Mouse (Mus musculus) thymus, postnatal 10 days (tissue): ENCODE results near the gene Clcn5.

Source experiments
- DNase-seq, 2 experiments: peaks; one replicate each; pipeline ENCODE4 v3.0.0; 2021; ENCODE audit warnings: low spot score in 2 of 2

The Clcn5 gene

GRCm38 (mm10) chrX:7190816-7191215, 128.3 kb downstream of the Clcn5 start:
- no peak for DNase-seq

- DNase-seq = no peak
Measured at GRCm38 (mm10) chrX:7188311-7188807, 130.8 kb downstream of the Clcn5 start.

DNA sequence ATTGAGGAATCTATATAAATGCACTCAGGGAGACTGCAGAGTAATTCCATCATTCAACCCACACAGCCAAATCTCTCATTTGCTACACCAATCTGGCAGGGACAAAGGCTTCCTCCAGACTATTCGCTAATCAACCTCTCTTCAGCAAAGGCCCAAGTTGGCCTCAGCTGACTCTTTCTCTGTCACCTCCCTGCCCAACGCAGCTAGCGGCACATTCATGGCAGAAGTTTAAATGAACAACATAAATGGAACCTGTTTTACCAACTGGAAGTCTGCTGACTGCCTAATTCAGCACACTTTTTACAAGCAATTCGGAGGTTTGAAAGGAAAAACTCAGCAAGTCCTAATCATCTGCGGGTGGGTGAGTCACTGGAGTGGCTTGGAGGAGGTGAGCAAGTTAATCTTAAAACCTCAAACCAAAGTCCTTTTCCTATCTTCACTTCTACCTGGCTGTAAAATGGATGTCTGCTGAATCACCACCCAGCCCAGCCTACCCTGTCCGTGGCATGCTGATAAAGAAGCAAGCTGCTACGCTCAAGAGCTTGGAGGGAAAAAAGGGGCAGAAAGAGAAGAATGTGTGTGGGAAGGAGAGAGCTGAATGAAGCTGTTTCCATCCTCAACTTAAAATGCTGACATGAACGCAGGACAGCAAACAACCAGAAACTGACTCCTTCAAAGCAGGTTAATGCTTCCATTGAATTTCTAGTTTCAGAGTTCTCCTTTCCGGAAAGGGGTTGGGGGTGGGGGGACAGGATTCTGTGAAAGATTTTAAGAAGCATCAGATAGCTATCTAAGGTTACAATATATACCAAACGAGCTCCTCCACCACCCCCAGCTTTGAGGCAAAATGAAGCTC, 131.5 kb downstream of the Clcn5 start:
- DNase-seq = no peak

DNA sequence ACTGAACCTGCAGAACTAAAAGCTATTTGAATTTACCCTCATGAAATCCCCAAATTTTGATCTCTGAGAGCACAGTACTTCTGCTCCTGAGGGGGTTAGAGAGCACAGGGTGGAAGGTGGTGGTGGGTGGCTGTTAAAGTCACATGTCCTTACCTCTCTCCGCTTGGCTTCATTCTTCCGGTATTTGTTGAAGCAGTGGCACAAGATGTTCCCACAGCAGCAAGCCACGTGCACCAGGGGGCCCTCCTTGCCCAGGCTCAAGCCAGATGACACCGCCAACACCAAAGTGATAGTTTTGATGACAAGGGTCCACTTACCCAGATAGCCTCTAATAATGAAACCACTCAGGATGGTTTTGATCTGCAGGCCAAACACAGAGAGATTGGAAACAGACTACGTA, 149.0 kb downstream of the Clcn5 start:
- no peak for DNase-seq

DNA sequence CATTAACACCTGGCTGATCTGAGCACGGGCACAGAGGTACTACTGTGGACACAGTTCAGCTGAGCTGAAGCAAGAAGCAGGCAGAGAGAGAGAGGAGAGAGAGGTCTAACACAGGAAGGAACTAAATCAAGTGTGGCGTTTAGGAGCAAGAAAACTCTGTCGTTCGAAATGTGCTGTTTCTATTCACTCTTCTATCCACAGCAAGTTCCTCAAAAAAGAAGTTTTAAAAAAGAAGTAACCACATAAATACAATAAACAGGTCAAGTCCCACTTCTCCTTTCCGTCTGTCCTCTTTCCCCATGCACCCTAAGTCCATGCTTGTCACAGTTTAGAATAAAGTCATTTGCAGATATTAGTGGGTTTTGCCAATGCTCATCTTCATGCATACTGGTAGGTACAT, 150.4 kb downstream of the Clcn5 start:
- no peak for DNase-seq

GRCm38 (mm10) chrX:7157976-7158375, 161.2 kb downstream of the Clcn5 start:
- no peak for DNase-seq

DNA sequence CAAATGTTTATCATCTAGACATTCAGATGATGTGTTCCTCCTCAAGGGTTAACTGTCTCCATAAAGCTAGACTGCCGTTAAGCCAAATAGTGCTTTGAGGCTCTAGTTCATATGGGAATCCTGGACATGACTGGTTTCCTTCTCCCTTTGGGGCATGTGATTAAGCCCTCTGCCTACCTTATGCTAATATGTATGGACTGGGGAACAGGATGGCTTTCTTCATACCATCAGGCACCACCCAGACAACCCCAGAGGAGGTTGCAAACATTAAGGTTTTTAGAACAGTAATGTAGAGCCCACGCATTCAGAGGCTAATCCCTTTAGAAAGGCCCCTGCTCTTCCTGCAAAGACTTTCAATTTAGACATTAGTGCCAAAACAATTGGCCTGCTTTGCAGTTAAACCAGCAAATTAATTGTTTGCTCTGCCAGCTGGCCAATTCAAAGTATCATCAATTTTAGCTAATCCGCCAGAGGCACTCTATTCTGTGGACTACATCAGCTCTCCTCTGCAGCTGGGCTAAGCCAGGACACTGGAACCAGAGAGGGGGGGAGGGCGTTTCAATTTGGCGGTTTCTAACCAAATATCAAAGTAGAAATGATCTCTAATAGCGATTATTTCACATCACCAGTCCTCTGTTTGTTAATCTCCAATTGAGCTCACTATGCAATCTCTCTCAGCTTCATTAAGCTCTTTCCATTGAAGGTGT, 163.0 kb downstream of the Clcn5 start:
- DNase-seq = no peak

GRCm38 (mm10) chrX:7150129-7150528, 169.0 kb downstream of the Clcn5 start:
- DNase-seq = no peak

GRCm38 (mm10) chrX:7146156-7146555, 173.0 kb downstream of the Clcn5 start:
- no peak for DNase-seq

DNA sequence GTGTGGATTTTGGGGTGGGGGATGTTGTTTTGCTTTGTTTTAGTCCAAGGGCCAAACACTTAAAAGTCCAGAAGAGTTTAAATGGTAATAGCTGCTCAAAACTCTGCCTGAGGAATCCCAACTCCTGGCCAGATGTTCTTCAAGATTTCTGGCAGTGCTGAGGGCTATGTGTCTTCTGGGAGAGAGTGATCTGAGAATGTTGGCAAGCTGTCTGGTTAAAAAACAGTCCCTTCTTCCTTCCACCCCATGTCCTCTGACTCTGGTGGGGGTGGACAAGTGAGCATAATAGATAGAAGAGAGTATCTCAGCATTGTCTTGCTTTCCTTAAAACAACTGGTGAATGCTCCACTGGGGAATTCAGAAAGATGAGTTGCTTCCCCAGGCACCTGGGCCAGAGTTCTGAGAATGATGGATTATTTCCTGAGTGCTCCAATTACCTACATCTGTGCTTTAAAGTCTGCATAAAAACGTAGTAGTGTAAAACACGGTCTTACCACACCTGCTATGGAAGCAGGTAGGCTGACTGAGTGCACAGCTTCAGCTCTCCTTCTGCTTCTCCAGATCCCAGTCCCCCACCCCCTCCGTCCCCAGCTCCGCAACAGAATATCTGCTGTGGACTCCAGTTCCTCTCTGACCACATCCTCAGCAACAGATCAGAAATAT, 197.4 kb downstream of the Clcn5 start:
- no peak for DNase-seq

DNA sequence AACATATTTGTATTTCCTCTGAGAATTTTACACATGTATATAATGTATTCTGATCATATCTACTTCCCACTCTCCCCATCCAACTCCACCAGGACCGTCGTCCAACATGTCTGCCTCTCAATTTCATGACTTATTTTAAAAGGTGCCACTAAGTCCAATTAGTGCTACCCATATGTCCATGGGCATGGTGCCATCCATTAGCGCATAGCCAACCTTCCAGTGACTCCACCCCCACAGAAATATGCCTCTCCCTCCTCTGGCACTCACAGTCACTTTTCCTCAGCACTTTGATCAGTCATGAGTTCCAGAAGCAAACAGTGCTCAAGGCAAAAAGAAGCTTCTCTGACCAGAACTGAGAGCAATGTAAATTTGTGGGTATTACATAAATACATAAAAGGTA, 204.3 kb downstream of the Clcn5 start:
- no peak for DNase-seq
